Mouse (Mus musculus): ENCODE measurements around the gene 1700123O20Rik. TPM values are rescaled to one million over a fixed set of nuclear protein-coding genes. Genes with fewer than 3 reads are reported as not detected.

The 1700123O20Rik gene
- total RNA-seq, 1 experiment from 2014 or later, result 24.8 TPM

GRCm38 (mm10) chr14:54714121-54714520 lies 28.1 kb downstream of the 1700123O20Rik start:
- peak; percentile 49 for ATAC-seq (ENCODE audit: extremely low read depth, insufficient number of reproducible peaks, low FRiP score, poor library complexity, severe bottlenecking)

GRCm38 (mm10) chr14:54714617-54715081 lies 28.6 kb downstream of the 1700123O20Rik start:
- no peak for ATAC-seq (ENCODE audit: extremely low read depth, insufficient number of reproducible peaks, low FRiP score, poor library complexity, severe bottlenecking)

- no peak for ATAC-seq (ENCODE audit: extremely low read depth, insufficient number of reproducible peaks, low FRiP score, poor library complexity, severe bottlenecking)
These were observed 29.4 kb downstream of the 1700123O20Rik start for GRCm38 (mm10) chr14:54715402-54715801.

- ATAC-seq (ENCODE audit: extremely low read depth, insufficient number of reproducible peaks, low FRiP score, poor library complexity, severe bottlenecking), result no peak
These were observed 34.0 kb downstream of the 1700123O20Rik start for GRCm38 (mm10) chr14:54720041-54720440.

GRCm38 (mm10) chr14:54720654-54721350 lies 34.8 kb downstream of the 1700123O20Rik start:
- no peak for ATAC-seq (ENCODE audit: extremely low read depth, insufficient number of reproducible peaks, low FRiP score, poor library complexity, severe bottlenecking)

- ATAC-seq (ENCODE audit: extremely low read depth, insufficient number of reproducible peaks, low FRiP score, poor library complexity, severe bottlenecking), result no peak
These were observed 35.7 kb downstream of the 1700123O20Rik start for GRCm38 (mm10) chr14:54721711-54722110.

- no peak for ATAC-seq (ENCODE audit: extremely low read depth, insufficient number of reproducible peaks, low FRiP score, poor library complexity, severe bottlenecking)
These were observed 38.0 kb downstream of the 1700123O20Rik start for GRCm38 (mm10) chr14:54724049-54724448.

GRCm38 (mm10) chr14:54727565-54727964 lies 41.5 kb downstream of the 1700123O20Rik start:
- no peak for ATAC-seq (ENCODE audit: extremely low read depth, insufficient number of reproducible peaks, low FRiP score, poor library complexity, severe bottlenecking)

GRCm38 (mm10) chr14:54728823-54729653 lies 43.0 kb downstream of the 1700123O20Rik start:
- ATAC-seq (ENCODE audit: extremely low read depth, insufficient number of reproducible peaks, low FRiP score, poor library complexity, severe bottlenecking), result no peak

GRCm38 (mm10) chr14:54730305-54730704 lies 44.3 kb downstream of the 1700123O20Rik start:
- ATAC-seq (ENCODE audit: extremely low read depth, insufficient number of reproducible peaks, low FRiP score, poor library complexity, severe bottlenecking), result no peak

GRCm38 (mm10) chr14:54732206-54732605 lies 46.2 kb downstream of the 1700123O20Rik start:
- ATAC-seq (ENCODE audit: extremely low read depth, insufficient number of reproducible peaks, low FRiP score, poor library complexity, severe bottlenecking), result no peak

- no peak for ATAC-seq (ENCODE audit: extremely low read depth, insufficient number of reproducible peaks, low FRiP score, poor library complexity, severe bottlenecking)
These were observed 48.0 kb downstream of the 1700123O20Rik start for GRCm38 (mm10) chr14:54734004-54734403.

GRCm38 (mm10) chr14:54735221-54735620 lies 49.2 kb downstream of the 1700123O20Rik start:
- ATAC-seq (ENCODE audit: extremely low read depth, insufficient number of reproducible peaks, low FRiP score, poor library complexity, severe bottlenecking), result no peak

GRCm38 (mm10) chr14:54736555-54737552 lies 50.8 kb downstream of the 1700123O20Rik start:
- ATAC-seq (ENCODE audit: extremely low read depth, insufficient number of reproducible peaks, low FRiP score, poor library complexity, severe bottlenecking), result no peak

- ATAC-seq (ENCODE audit: extremely low read depth, insufficient number of reproducible peaks, low FRiP score, poor library complexity, severe bottlenecking), result no peak
These were observed 51.6 kb downstream of the 1700123O20Rik start for GRCm38 (mm10) chr14:54737634-54738033.

Data from neutrophil, adult 5-6 weeks (primary cell).